Mouse (Mus musculus) heart, postnatal 0 days (tissue): ENCODE measurements around the gene Pgghg.

ENCODE experiments used
- CTCF ChIP-seq: IDR thresholded peaks from 2 replicates; pipeline ENCODE4 v1.5.1; 2016; ENCODE audit warnings: antibody characterized with exemption, control low read depth, low read depth
- EP300 ChIP-seq: IDR thresholded peaks from 2 replicates; pipeline ENCODE4 v1.6.1; 2016; ENCODE audit warnings: antibody characterized with exemption, low read depth

DNA sequence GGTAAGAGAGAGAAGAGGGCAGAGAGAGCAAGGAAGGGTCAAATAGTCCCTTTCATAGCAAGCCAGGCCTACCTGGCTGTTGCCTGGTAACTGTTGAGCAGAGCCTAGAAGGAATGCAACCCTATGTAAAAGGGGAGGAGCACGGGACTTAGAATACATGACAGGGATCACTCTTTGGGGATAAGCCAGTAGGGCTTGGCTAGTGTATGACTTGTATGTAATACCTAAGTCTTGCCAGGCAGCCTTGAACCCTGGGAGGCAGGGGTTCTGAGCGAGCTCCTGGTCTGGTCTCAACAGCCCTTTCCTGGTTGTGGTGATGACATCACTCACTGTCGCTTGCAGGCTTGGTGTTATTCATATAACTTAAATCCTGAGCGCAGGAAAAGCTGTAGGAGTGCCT lies 47.8 kb downstream of the Pgghg start:
- TF ChIP-seq CTCF (no peak), EP300 (no peak)
